Mouse (Mus musculus) layer of hippocampus, postnatal 25 days (tissue): Measurements from ENCODE around the gene Tas2r137. TPM values are rescaled to one million over a fixed set of nuclear protein-coding genes. Genes with fewer than 3 reads are reported as not detected.

Source experiments
- DNase-seq, 2 experiments: peaks; one replicate each; pipeline ENCODE4 v3.0.0; 2022; ENCODE audit warnings: mixed read lengths in 2 of 2, low spot score in 1 of 2; ENCODE audit errors: extremely low spot score in 1 of 2
- total RNA-seq, 2 experiments: library from RNA; stranded (reverse); gene quantifications; 2 replicates each; pipeline ENCODE4 v1.2.3; 2021

Tas2r137 gene
- total RNA-seq, result not detected

DNA sequence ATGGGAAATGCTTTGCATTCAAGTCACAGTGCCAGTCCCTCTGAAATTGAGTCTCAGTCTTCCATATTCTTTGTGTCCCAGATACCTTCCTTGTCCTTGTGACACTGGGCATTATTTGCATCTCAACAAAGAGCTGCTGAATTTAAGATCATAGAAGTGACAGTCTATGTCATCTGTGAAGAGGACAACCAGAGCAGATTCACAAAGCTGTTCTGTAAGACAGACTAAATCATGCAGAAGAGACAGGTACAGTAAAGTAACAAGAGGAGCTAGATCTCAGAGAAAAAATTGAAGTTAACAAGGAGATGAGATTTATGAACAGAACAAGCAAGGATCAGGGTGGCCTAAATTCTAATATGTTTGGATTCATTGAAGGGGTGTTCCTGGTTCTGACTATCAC, at the start of gene Tas2r137:
Tas2r137 (plus strand) TSS at position 301 of the 400 bp plus-strand sequence.
- DNase-seq, result no peak

- DNase-seq, result no peak
Measured at GRCm38 (mm10) chr6:40441276-40441675, 49.8 kb upstream of the Tas2r137 start.

- no peak for DNase-seq
Measured at GRCm38 (mm10) chr6:40441755-40442154, 49.3 kb upstream of the Tas2r137 start.

- DNase-seq, result no peak
Measured at GRCm38 (mm10) chr6:40443281-40443928, 47.6 kb upstream of the Tas2r137 start.

- DNase-seq, result no peak
Measured at GRCm38 (mm10) chr6:40448626-40449025, 42.4 kb upstream of the Tas2r137 start.

- DNase-seq, result no peak
Measured at GRCm38 (mm10) chr6:40454436-40455041, 36.5 kb upstream of the Tas2r137 start.

DNA sequence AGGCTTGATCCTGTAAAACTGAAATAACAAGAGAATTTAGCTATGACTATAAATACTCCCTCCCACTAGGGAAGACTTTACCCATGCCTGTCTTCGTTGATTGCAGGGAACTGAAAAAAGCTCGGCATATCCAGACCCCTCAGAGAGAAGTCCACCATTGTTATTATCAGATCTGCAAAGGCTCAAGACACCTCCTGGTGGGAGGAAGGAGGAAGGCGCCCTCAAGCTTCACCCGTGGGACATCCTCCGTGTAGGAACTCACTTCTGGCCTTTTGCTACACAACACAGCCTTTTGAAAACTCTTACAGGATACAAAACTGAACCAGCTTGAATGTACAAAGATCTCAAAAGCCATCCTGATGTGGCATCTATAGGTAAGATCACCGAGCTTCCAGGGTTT, 25.3 kb upstream of the Tas2r137 start:
- DNase-seq, result no peak

DNA sequence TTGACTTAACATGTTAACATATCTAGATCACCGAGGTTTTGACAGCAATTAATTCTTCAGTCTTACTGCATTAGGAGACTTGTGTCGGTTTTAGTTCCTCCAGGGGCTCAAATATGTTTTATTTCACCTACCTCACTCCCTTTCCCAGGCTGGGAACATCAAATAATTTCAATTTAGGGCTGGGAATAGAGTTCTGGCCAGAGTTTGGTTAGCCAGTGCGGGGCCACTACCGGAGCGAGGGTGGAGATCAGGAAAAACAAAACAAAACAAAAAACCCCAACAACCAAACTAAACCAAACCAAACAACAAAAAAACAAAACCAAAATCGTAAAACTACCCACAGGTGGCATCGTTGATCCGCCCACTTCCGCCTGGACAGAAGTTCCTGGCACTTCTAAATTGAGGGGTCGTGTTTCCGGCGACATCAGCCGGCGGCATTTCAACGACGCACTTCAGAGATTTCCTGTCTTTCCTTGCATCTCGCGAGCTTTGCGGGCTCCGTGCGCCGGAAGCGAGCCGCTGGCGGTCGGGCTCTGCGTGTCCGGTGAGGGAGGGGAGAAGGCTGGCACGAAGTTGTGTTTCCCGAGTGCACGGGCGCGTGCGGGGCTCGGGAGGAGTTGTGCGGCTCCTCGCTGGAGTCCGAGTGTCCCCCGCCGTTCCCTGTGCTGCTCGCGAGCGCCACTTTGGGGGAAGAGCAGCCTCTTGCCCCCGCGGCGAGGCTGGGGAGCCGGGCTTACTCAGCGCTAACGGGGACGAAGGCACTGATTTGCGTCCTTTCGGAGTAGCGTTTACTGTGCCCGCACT, 19.9 kb upstream of the Tas2r137 start, which contains the start of gene Ssbp1:
Ssbp1 (plus strand) TSS at position 437 of the 804 bp plus-strand sequence.
- peak; percentile 80 to 83 for DNase-seq

DNA sequence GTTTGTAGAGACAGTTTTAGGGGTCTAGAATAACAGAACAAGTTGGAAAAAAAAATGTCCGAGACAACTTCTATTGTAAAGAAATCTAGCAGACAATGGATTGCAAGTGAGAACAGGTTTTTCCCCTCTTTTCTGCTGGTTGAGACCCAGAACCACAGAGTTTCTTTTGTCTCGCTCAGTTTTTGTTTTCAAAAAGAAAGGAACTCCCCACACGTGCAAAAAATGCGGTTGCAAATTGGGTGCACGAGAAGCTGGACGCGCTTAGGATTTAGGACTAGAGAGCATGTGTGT, 19.4 kb upstream of the Tas2r137 start:
- DNase-seq, result no peak

DNA sequence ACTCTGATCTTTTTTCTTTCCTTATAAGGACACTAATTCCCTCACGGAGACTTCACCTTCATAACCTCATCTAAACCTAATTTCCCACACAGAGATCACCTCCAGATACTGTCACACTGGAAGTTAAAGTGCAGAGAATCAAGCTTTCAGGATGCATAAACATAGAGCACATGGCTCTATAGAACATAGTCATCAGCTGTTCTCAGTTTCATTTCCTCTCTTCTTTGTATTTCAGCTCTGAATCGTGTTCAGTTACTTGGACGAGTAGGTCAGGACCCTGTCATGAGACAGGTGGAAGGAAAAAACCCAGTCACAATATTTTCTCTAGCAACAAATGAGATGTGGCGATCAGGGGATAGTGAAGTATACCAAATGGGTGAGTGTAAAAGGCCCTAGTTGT, 14.9 kb upstream of the Tas2r137 start:
- no peak for DNase-seq

GRCm38 (mm10) chr6:40479705-40480104, 11.3 kb upstream of the Tas2r137 start:
- DNase-seq, result no peak

GRCm38 (mm10) chr6:40482318-40482717, 8.7 kb upstream of the Tas2r137 start:
- no peak for DNase-seq

- DNase-seq, result no peak
Measured at GRCm38 (mm10) chr6:40493229-40493628, 2.2 kb downstream of the Tas2r137 start, which contains the start of gene Tas2r108. Gene Tas2r108, plus strand, starts transcription at chr6:40493529.

GRCm38 (mm10) chr6:40519408-40519807, 28.4 kb downstream of the Tas2r137 start, which contains the start of gene Prss37:
Gene Prss37, minus strand, starts transcription at chr6:40519508.
- DNase-seq, result no peak

Other genes with a start within 250 kb of the Tas2r137 start
- 10 to 100 TPM; 45.3 to 47.4 TPM for gene Agk, start 166.1 kb upstream of the Tas2r137 start, total RNA-seq
- 10 to 100 TPM; 41.4 to 46.0 TPM for gene E330009J07Rik, start 55.1 kb upstream of the Tas2r137 start, total RNA-seq
- gene Wee2, start 52.1 kb upstream of the Tas2r137 start, total RNA-seq, result not detected
- gene Ssbp1, start 19.9 kb upstream of the Tas2r137 start, total RNA-seq, result 10 to 100 TPM; 32.6 to 36.2 TPM
- gene Tas2r108, start 2.3 kb downstream of the Tas2r137 start, total RNA-seq, result not detected
- not detected for gene Prss37, start 28.3 kb downstream of the Tas2r137 start, total RNA-seq
- gene Olfr461, start 63.8 kb downstream of the Tas2r137 start, total RNA-seq, result not detected
- not detected for gene Olfr460, start 78.3 kb downstream of the Tas2r137 start, total RNA-seq
- 1 to 10 TPM in 1 of 2 experiments, under 1 TPM in 1; 0.52 to 1.2 TPM for gene Clec5a, start 94.6 kb downstream of the Tas2r137 start, total RNA-seq
- not detected for gene Tas2r138, start 122.1 kb downstream of the Tas2r137 start, total RNA-seq
- gene Mgam, start 137.6 kb downstream of the Tas2r137 start, total RNA-seq, result not detected